Mouse (Mus musculus): ENCODE results near the gene Timd2.
"Not testable (repeated sequence)": the region's sequence is repeated elsewhere in the genome, so short reads cannot be mapped to it uniquely, and the experiment has no call there.

Timd2 gene

GRCm38 (mm10) chr11:46663215-46663614 is 43.6 kb downstream of the Timd2 start:
- no peak for DNase-seq (ENCODE audit: low spot score)

- DNase-seq (ENCODE audit: low spot score) = no peak
Measured at GRCm38 (mm10) chr11:46652476-46652875, 54.4 kb downstream of the Timd2 start.

- not testable (repeated sequence) for DNase-seq (ENCODE audit: low spot score)
Measured at GRCm38 (mm10) chr11:46649655-46650054, 57.2 kb downstream of the Timd2 start.

- DNase-seq (ENCODE audit: low spot score) = no peak
Measured at GRCm38 (mm10) chr11:46644824-46645223, 62.0 kb downstream of the Timd2 start.

- DNase-seq (ENCODE audit: low spot score) = no peak
Measured at GRCm38 (mm10) chr11:46636568-46636967, 70.3 kb downstream of the Timd2 start.

GRCm38 (mm10) chr11:46635516-46635915 is 71.3 kb downstream of the Timd2 start:
- not testable (repeated sequence) for DNase-seq (ENCODE audit: low spot score)

- no peak for DNase-seq (ENCODE audit: low spot score)
Measured at GRCm38 (mm10) chr11:46631635-46632034, 75.2 kb downstream of the Timd2 start.

GRCm38 (mm10) chr11:46629211-46629795 is 77.6 kb downstream of the Timd2 start, which contains the start of gene Dppa1:
TSS of gene Dppa1 (minus strand) at chr11:46629261.
- DNase-seq (ENCODE audit: low spot score) = no peak

GRCm38 (mm10) chr11:46620414-46621168 is 86.3 kb downstream of the Timd2 start:
- DNase-seq (ENCODE audit: low spot score) = no peak

GRCm38 (mm10) chr11:46619929-46620328 is 86.9 kb downstream of the Timd2 start:
- no peak for DNase-seq (ENCODE audit: low spot score)
